Mouse (Mus musculus) embryonic fibroblast, embryonic 13.5 days (primary cell): ENCODE results near the gene Otulinl. TPM values are rescaled to one million over a fixed set of nuclear protein-coding genes. Genes with fewer than 3 reads are reported as not detected.

ENCODE experiments used
- H3K27ac ChIP-seq: 2 replicates; pipeline ENCODE4 v1.5.1; 2012; ENCODE audit warnings: low read length, control low read depth, inconsistent platforms; ENCODE audit not compliant: insufficient read depth
- H3K4me1 ChIP-seq: 2 replicates; pipeline ENCODE4 v1.6.1; 2011; ENCODE audit warnings: low read length; ENCODE audit not compliant: control insufficient read depth, insufficient read depth
- H3K4me3 ChIP-seq: 2 replicates; pipeline ENCODE4 v1.5.1; 2011; ENCODE audit warnings: mild to moderate bottlenecking, control low read depth, low read length; ENCODE audit not compliant: insufficient read depth
- CTCF ChIP-seq: IDR thresholded peaks from 2 replicates; pipeline ENCODE4 v1.5.1; 2011; ENCODE audit warnings: mild to moderate bottlenecking, control low read depth, low read length, moderate library complexity, borderline replicate concordance; ENCODE audit not compliant: insufficient read depth
- POLR2A ChIP-seq: IDR thresholded peaks from 2 replicates; pipeline ENCODE4 v1.6.1; 2011; ENCODE audit warnings: low read depth, mild to moderate bottlenecking, control low read depth, low read length, moderate library complexity
- polyA plus RNA-seq: library from polyadenylated mRNA; stranded (reverse); fragments of >200 nt; gene quantifications from 2 replicates; pipeline ENCODE4 v1.2.4, GENCODE M21; 2011; ENCODE audit warnings: low read depth; ENCODE audit not compliant: missing spikeins, insufficient read length

Gene Otulinl
- polyA plus RNA-seq, 1 experiment = 15.6 TPM

GRCm38 (mm10) chr15:27623286-27623685 is 58.1 kb downstream of the Otulinl start:
- H3K27ac ChIP-seq = no peak overlapping the region
- TF ChIP-seq CTCF = no peak
- TF ChIP-seq POLR2A = no peak
- no peaks in the 10 kb centered on the region for H3K4me1 ChIP-seq
- no peak overlapping the region for H3K4me3 ChIP-seq

- Histone ChIP-seq H3K4me3 (no peak overlapping the region), H3K27ac (no peak overlapping the region), H3K4me1 (no peaks in the 10 kb centered on the region)
- no peak for TF ChIP-seq POLR2A
- TF ChIP-seq CTCF = no peak
Observed at GRCm38 (mm10) chr15:27620475-27621185, 60.7 kb downstream of the Otulinl start.

GRCm38 (mm10) chr15:27619683-27620082 is 61.7 kb downstream of the Otulinl start:
- TF ChIP-seq CTCF (no peak), POLR2A (no peak)
- Histone ChIP-seq H3K27ac (no peak overlapping the region), H3K4me1 (no peaks in the 10 kb centered on the region), H3K4me3 (no peak overlapping the region)

- H3K4me1 ChIP-seq = no peaks in the 10 kb centered on the region
- no peak overlapping the region for H3K27ac ChIP-seq
- H3K4me3 ChIP-seq = no peak overlapping the region
- TF ChIP-seq CTCF = no peak
- TF ChIP-seq POLR2A = no peak
Observed at GRCm38 (mm10) chr15:27618778-27619533, 62.4 kb downstream of the Otulinl start.

- Histone ChIP-seq H3K4me1 (no peaks in the 10 kb centered on the region), H3K27ac (no peak overlapping the region), H3K4me3 (no peak overlapping the region)
- TF ChIP-seq CTCF (no peak), POLR2A (no peak)
Observed at GRCm38 (mm10) chr15:27617227-27617626, 64.2 kb downstream of the Otulinl start.

- H3K4me3 ChIP-seq = no peak overlapping the region
- TF ChIP-seq CTCF = no peak
- TF ChIP-seq POLR2A = no peak
- no peak overlapping the region for H3K27ac ChIP-seq
- H3K4me1 ChIP-seq = no peaks in the 10 kb centered on the region
Observed at GRCm38 (mm10) chr15:27616159-27616558, 65.2 kb downstream of the Otulinl start.

- Histone ChIP-seq H3K4me1 (no peaks in the 10 kb centered on the region), H3K4me3 (no peak overlapping the region), H3K27ac (no peak overlapping the region)
- TF ChIP-seq CTCF = peak; percentile 25; the same call in 1 of the 2 replicates
- no peak for TF ChIP-seq POLR2A
Observed at GRCm38 (mm10) chr15:27613255-27613654, 68.1 kb downstream of the Otulinl start.

- Histone ChIP-seq H3K4me1 (no peaks in the 10 kb centered on the region), H3K27ac (no peak overlapping the region), H3K4me3 (no peak overlapping the region)
- TF ChIP-seq CTCF (0 out of 2 replicates have a peak, but pooled peaks have one; percentile 14), POLR2A (no peak)
Observed at GRCm38 (mm10) chr15:27612533-27613221, 68.7 kb downstream of the Otulinl start.

- no peaks in the 10 kb centered on the region for H3K4me1 ChIP-seq
- no peak overlapping the region for H3K27ac ChIP-seq
- H3K4me3 ChIP-seq = no peak overlapping the region
- TF ChIP-seq POLR2A (no peak), CTCF (no peak)
Observed at GRCm38 (mm10) chr15:27609554-27609953, 71.8 kb downstream of the Otulinl start.

- Histone ChIP-seq H3K4me3 (no peak overlapping the region), H3K27ac (no peak overlapping the region), H3K4me1 (no peaks in the 10 kb centered on the region)
- TF ChIP-seq CTCF (no peak), POLR2A (no peak)
Observed at GRCm38 (mm10) chr15:27605252-27605651, 76.1 kb downstream of the Otulinl start.

Other genes starting within 250 kb of the Otulinl start
- 30.3 and 92.9 TPM in 2 replicates for gene Ank, start 214.9 kb downstream of the Otulinl start, polyA plus RNA-seq
- 23.3 and 25.3 TPM in 2 replicates for gene Otulin, start 50.9 kb downstream of the Otulinl start, polyA plus RNA-seq